Mouse (Mus musculus) cortical plate, adult 2 months (tissue): ENCODE results near the gene Cd79b. TPM values are rescaled to one million over a fixed set of nuclear protein-coding genes. Genes with fewer than 3 reads are reported as not detected.

Experiments
- H3K27ac ChIP-seq: fragments of 200-500 bp; 2 replicates; pipeline ENCODE4 v1.5.1; 2012; ENCODE audit warnings: low read length, control low read depth, inconsistent platforms; ENCODE audit not compliant: insufficient read depth
- H3K4me1 ChIP-seq: fragments of 200-500 bp; 2 replicates; pipeline ENCODE4 v1.6.1; 2011; ENCODE audit warnings: low read length; ENCODE audit not compliant: control insufficient read depth, insufficient read depth
- H3K4me3 ChIP-seq: fragments of 200-500 bp; 2 replicates; pipeline ENCODE4 v1.5.1; 2011; ENCODE audit warnings: mild to moderate bottlenecking, low read length, control low read depth; ENCODE audit not compliant: insufficient read depth
- CTCF ChIP-seq: fragments of 200-500 bp; IDR thresholded peaks from 2 replicates; pipeline ENCODE4 v1.5.1; 2011; ENCODE audit warnings: mild to moderate bottlenecking, control low read depth, low read length; ENCODE audit not compliant: insufficient read depth; ENCODE audit errors: extremely low read depth
- POLR2A ChIP-seq: fragments of 200-500 bp; IDR thresholded peaks from 2 replicates; pipeline ENCODE4 v1.6.1; 2011; ENCODE audit warnings: mild to moderate bottlenecking, low read length, control low read depth; ENCODE audit not compliant: insufficient read depth; ENCODE audit errors: extremely low read depth
- polyA plus RNA-seq: library from polyadenylated mRNA; depleted of rRNA; stranded (reverse); fragments of >200 nt; gene quantifications from 2 replicates; pipeline ENCODE4 v1.2.3, GENCODE M21; 2012

Cd79b gene
- polyA plus RNA-seq, 1 experiment: 0.44 TPM

GRCm38 (mm10) chr11:106276454-106276853, 38.1 kb downstream of the Cd79b start, which contains the start of gene Tcam1:
Tcam1 (plus strand) TSS chr11:106276672.
- Histone ChIP-seq H3K27ac (no peak within 1 kb of the TSS), H3K4me1 (peaks cover 3% of the 10 kb centered on the region; the same call in 1 of the 2 replicates), H3K4me3 (no peak within 1 kb of the TSS)
- peak; percentile 82 for TF ChIP-seq CTCF
- no peak for TF ChIP-seq POLR2A

- Histone ChIP-seq H3K27ac (no peak overlapping the region), H3K4me3 (no peak overlapping the region), H3K4me1 (peaks cover 3% of the 10 kb centered on the region)
- TF ChIP-seq POLR2A: no peak
- TF ChIP-seq CTCF: no peak
These were observed 39.6 kb downstream of the Cd79b start for GRCm38 (mm10) chr11:106274971-106275411.

GRCm38 (mm10) chr11:106274374-106274773, 40.2 kb downstream of the Cd79b start:
- H3K4me1 ChIP-seq: peaks cover 3% of the 10 kb centered on the region
- no peak overlapping the region for H3K4me3 ChIP-seq
- H3K27ac ChIP-seq: no peak overlapping the region
- TF ChIP-seq CTCF: no peak
- TF ChIP-seq POLR2A: no peak

GRCm38 (mm10) chr11:106273811-106274210, 40.8 kb downstream of the Cd79b start:
- TF ChIP-seq CTCF (no peak), POLR2A (no peak)

GRCm38 (mm10) chr11:106273311-106273684, 41.3 kb downstream of the Cd79b start:
- Histone ChIP-seq H3K27ac (no peak overlapping the region), H3K4me1 (peaks cover 3% of the 10 kb centered on the region), H3K4me3 (peak overlapping the region; percentile 50)
- TF ChIP-seq POLR2A: no peak
- no peak for TF ChIP-seq CTCF

More at GRCm38 (mm10) chr11:106273811-106274210, 40.8 kb downstream of the Cd79b start:
- Histone ChIP-seq H3K4me1 (peaks cover 3% of the 10 kb centered on the region), H3K4me3 (no peak overlapping the region; the same call in 1 of the 2 replicates), H3K27ac (no peak overlapping the region)

- TF ChIP-seq CTCF (no peak), POLR2A (peak; percentile 63)
- H3K4me1 ChIP-seq: peaks cover 5% of the 10 kb centered on the region
- H3K27ac ChIP-seq: peak within 1 kb of the TSS; percentile 80
- peak within 1 kb of the TSS; percentile 50 for H3K4me3 ChIP-seq
These were observed 41.8 kb downstream of the Cd79b start, which contains the start of gene Smarcd2 for GRCm38 (mm10) chr11:106272644-106273310. Smarcd2 (minus strand) TSS chr11:106272972.

GRCm38 (mm10) chr11:106271794-106272643, 42.5 kb downstream of the Cd79b start:
- Histone ChIP-seq H3K4me1 (peaks cover 5% of the 10 kb centered on the region), H3K4me3 (peak overlapping the region; percentile 50), H3K27ac (peak overlapping the region; percentile 80)
- TF ChIP-seq POLR2A (no peak), CTCF (no peak)

DNA sequence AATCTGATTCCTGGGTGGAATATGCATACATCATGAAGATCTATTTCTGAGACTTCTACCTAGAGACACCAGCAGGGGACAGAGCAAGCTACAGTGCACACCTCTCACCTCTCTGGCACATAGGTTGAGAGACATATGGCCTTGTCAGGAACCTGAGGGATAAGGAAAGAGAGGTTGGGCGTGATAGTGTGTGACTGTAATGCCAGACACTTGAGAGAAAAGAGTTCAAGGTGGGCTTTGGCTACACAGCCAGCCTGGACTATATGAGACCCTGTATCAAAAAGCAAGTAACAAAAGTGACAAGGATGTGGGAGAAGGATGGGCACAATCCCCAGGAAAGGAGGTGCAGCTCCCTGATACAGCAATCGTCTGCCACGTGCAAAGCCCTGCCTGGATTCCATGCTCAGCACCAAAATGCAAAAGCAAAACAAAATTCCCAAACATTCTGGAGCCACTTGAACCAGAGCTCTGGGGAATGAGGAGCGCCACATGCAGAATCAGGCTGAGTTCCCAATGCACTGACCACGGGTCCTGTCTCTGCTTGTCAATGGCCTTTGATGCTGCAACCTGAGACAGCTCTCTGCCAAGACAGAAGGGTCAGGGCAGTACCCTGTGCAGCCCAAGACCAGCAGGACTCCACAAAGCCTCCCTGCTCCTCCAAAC, 43.3 kb downstream of the Cd79b start:
- Histone ChIP-seq H3K27ac (peak overlapping the region; percentile 7; the same call in 1 of the 2 replicates), H3K4me3 (peak overlapping the region; percentile 50), H3K4me1 (peaks cover 3% of the 10 kb centered on the region)
- TF ChIP-seq CTCF (no peak), POLR2A (no peak)

GRCm38 (mm10) chr11:106269060-106269431, 45.5 kb downstream of the Cd79b start:
- TF ChIP-seq CTCF (no peak), POLR2A (no peak)
- Histone ChIP-seq H3K4me1 (peaks cover 2% of the 10 kb centered on the region), H3K27ac (no peak overlapping the region), H3K4me3 (no peak overlapping the region)
